Mouse (Mus musculus) gastrocnemius, postnatal 36 days (tissue): ENCODE data around the gene Twsg1. TPM values are rescaled to one million over a fixed set of nuclear protein-coding genes. Genes with fewer than 3 reads are reported as not detected.
"Not testable (repeated sequence)": the region's sequence is repeated elsewhere in the genome, so short reads cannot be mapped to it uniquely, and the experiment has no call there.

Source experiments
- DNase-seq, 2 experiments: peaks; one replicate each; pipeline ENCODE4 v3.0.0; 2022
- intact Hi-C: fragments of 180-260 bp; cut with DNase I; formaldehyde crosslinking; loops from one replicate; pipeline ENCODE4 v1.15.1; 2025
- long read RNA-seq, 2 experiments: library from polyadenylated mRNA; stranded (forward); transcript quantifications; one replicate each; pipeline ENCODE4 v2.0.0; 2021
- total RNA-seq, 2 experiments: library from RNA; stranded (reverse); gene quantifications; 2 replicates each; pipeline ENCODE4 v1.2.3; 2021

The Twsg1 gene
- 10 to 100 TPM; 21.8 to 23.6 TPM for total RNA-seq
- long read RNA-seq, experiment 1, full-length matches to known transcripts: 5 of 17 reads
- long read RNA-seq, experiment 1, partial matches to known transcripts: 0 of 17 reads
- long read RNA-seq, experiment 1, other reads (novel, unspliced or antisense): 12 of 17 reads
- long read RNA-seq, experiment 2, full-length matches to known transcripts: 6 of 19 reads
- long read RNA-seq, experiment 2, partial matches to known transcripts: 0 of 19 reads
- long read RNA-seq, experiment 2, other reads (novel, unspliced or antisense): 13 of 19 reads

DNA sequence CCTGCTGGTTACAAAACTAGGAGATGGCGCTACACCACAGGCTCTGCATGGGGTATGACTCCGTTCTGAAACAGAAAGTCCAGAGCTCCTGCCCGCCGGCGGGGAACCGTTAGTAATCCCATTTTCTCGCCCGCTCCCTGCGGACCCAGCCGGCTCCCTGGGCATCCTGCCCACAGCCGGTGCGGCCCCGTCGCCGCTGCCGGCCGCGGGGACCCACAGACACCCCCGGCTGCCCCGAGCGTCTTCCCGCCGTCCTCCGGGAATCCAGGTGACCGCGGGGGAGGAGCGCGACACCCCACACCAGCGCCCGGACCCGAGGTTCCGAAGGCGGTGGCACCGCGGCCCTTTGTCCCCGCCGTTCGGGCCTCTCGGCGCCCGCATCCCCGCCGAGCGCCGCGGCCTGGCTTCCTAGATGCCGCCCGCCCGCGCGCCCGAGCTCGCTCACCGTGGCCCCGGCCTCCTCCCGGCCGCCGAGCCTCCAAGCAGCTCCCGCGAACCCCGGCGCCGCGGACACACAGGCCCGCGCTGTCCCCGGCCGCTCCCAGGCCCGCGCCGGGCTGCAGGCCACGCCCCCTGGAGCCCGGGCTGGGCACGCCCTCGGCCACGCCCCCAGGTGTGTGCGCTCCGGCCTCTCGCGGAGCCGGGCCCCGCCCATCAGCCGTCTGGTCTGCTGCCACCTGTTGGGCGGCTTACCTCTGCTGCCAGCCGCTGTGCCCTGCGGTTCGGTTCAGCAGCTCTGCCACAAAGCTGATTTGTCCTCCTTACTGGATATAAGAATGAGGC is at the start of gene Twsg1:
TSS of gene Twsg1 (minus strand) at position 605 of the 783 bp plus-strand sequence.
- DNase-seq: peak; percentile 91 to 92
- intact Hi-C loops: loop anchor here (5.0 kb wide), 1 partner anchor 69 kb away; no protein-coding TSS in a partner anchor

GRCm38 (mm10) chr17:65988151-65988820 is 37.3 kb upstream of the Twsg1 start:
- DNase-seq: no peak
- intact Hi-C loops: loop anchor here (5.0 kb wide), 1 partner anchor 189 kb away; no protein-coding TSS in a partner anchor

GRCm38 (mm10) chr17:65976720-65977119 is 25.7 kb upstream of the Twsg1 start:
- DNase-seq, intact Hi-C loops: not testable (repeated sequence)

DNA sequence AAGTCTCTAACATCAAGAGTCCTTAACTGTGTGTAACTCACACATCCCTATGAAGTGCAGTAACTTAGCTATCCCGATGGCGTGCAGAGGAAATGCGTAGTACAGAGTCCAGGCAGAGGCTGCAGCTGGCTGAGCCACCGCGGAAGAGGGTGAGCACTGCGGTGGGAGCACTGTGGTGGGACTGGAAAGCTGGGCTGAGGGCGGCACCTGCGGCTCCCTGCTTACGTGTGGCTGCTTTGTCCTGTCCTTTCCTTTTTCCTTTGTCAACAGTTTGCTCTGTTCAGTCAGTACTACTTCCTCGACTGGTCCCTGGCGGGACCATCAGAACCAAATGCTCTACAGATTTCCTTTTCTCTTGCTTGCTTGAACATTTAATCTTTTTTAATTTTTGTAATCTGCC is 16.7 kb upstream of the Twsg1 start:
- DNase-seq: no peak
- intact Hi-C loops: no loop called here

GRCm38 (mm10) chr17:65962263-65962662 is 11.2 kb upstream of the Twsg1 start:
- DNase-seq: no peak
- intact Hi-C loops: no loop called here

DNA sequence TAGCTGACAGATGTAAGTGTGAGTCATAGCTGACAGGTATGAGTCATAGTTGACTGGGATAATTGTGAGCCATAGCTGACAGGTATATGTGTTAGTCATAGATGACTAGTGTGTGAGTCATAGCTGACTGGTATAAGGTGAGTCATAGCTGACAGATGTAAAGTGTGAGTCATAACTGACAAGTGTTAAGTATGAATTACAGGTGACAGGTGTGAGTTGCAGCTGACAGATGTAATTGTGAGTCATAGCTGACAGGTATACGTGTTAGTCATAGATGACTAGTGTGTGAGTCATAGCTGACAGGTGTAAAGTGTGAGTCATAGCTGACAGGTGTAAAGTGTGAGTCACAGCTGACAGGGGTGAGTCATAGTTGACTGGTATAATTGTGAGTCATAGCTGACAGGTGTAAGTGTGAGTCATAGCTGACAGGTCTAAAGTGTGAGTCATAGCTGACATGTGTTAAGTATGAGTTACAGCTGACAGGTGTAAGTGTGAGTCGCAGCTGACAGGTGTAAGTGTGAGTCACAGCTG is 10.6 kb upstream of the Twsg1 start:
- intact Hi-C loops: no loop called here

GRCm38 (mm10) chr17:65959011-65959410 is 8.0 kb upstream of the Twsg1 start:
- intact Hi-C loops: no loop called here
- DNase-seq: no peak

More for the DNA sequence above, 10.6 kb upstream of the Twsg1 start:
- DNase-seq: no peak

DNA sequence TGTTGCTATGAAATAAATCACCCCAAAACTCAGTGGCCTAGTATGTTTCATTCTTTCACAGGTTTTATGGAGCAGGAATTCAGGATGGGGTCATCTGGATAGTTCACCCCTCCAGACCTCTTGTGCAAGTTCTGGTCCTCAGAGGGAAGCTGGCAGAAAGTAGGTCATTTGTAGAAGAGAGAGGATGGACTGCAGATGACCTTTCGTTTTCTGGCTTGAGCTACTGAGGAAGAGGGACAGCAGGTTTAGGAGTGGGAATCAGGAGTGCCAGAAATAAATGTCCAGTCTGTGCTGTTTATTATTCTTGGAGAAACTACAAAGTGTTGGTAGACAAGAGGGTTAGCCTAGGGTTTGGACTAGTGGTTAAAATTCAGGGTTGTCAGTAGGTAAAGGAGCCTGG is 7.3 kb upstream of the Twsg1 start:
- intact Hi-C loops: no loop called here
- DNase-seq: no peak

DNA sequence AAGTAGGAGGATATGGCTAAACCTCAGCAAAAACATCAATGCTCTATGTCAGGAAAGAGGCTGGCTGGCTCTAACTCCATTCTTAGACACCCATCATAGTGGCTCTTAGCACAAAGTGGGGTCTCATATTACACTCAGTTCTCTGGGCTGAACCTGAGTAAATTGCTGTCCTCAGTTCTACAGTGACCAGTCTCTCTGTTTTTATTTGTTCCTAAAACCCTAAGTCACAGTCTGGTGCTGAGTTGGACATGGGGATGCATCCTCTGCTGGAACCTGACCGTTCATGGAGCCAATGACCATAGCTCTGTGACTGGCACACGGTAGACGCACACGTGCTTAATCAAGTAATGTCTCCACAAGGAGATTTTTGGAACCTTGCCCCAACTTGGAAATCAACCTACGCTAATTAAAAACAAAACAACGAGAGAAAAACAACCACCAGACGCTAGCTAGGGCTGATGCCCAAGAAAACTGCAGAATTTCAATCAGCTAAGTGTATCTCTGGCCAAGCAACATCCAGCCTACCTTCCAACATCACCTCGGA is 6.8 kb upstream of the Twsg1 start:
- intact Hi-C loops: no loop called here
- no peak for DNase-seq

GRCm38 (mm10) chr17:65956993-65957781 is 6.2 kb upstream of the Twsg1 start:
- intact Hi-C loops: no loop called here
- DNase-seq: peak in 1 of 2 experiments; percentile 26

GRCm38 (mm10) chr17:65956140-65956539 is 5.1 kb upstream of the Twsg1 start:
- no peak for DNase-seq
- intact Hi-C loops: no loop called here

DNA sequence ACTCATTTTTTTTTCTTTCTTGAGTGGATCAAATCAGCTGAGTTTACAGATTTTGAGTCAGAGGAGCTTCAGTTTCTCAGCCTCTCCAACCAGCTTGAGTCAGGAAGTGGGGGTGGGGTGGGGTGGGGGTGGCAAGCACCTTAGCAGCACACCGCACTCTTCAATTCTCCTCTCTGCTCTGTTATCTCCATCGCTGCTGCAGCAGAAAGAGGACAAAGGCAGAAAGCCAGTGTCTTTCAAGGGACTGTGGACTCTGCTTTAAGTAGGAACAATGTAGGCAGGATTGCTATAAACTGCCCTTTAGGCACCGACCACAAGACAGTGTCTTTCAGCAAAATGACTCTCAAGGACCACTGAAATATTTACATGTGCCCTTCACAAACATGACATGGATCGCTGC is 2.9 kb upstream of the Twsg1 start:
- no peak for DNase-seq
- intact Hi-C loops: loop anchor here (2.0 to 5.0 kb wide), 2 partner anchors 59 to 72 kb away; no protein-coding TSS in a partner anchor

DNA sequence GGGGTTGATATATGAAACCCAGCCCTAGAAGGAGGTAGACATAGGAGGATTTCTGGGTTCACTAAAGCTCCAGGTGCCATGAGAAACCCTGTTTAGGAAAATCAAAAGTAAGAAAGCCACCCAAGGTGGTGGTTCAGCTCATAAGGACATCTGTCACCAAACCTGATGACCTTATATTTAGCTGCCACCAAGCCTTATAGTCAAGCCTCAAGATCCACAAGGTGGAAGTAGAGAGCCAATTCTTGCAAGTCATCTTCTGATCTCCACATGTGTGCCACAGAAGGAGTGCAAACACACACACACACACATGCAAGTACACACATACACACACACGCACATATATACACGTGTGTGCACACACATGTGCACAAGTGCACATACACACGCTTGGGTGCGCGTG is 1.1 kb upstream of the Twsg1 start:
- no peak for DNase-seq
- intact Hi-C loops: loop anchor here (5.0 kb wide), 1 partner anchor 70 kb away; no protein-coding TSS in a partner anchor

DNA sequence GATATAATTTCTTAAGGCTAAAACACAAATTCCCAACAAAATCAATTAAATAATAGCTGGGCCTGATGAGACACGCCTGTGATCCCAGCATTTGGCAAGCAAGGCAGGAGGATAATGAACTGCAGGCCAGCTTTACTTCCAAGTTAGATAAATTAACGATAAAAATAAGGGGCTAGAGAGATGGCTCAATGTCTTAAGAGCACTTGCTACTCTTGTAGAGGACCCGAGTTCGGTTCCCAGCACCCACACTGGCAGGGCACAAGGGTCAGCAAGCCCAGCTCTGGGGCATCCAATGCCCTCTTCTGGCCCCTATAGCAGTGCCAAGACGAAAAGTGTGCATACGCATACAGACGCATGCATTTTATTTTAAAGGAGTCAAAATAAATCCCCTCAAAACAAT is 843 bp downstream of the Twsg1 start:
- intact Hi-C loops: loop anchor here (5.0 kb wide), 1 partner anchor 68 kb away; no protein-coding TSS in a partner anchor
- DNase-seq: no peak

GRCm38 (mm10) chr17:65947307-65947706 is 3.7 kb downstream of the Twsg1 start:
- DNase-seq: no peak
- intact Hi-C loops: no loop called here

DNA sequence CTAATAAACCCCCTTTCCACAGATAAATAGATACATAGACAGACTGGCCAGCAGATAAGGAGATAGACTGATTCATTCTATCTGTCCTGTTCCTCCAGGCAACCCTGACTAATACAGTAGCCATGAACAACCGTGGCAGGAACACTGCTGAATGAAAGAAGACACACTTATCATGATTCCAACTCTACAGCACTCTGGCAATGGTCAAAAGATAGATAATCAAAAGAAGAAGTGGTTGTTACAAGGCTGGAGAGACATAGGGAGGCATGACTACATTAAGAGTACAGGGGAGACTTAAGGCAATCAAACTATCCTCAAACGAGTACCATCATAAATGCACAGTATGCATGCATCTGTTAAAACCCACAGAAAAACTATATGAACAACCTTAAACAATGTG is 5.6 kb downstream of the Twsg1 start:
- intact Hi-C loops: no loop called here

GRCm38 (mm10) chr17:65942394-65942793 is 8.6 kb downstream of the Twsg1 start:
- intact Hi-C loops: no loop called here
- no peak for DNase-seq

More for the DNA sequence above, 5.6 kb downstream of the Twsg1 start:
- DNase-seq: no peak

DNA sequence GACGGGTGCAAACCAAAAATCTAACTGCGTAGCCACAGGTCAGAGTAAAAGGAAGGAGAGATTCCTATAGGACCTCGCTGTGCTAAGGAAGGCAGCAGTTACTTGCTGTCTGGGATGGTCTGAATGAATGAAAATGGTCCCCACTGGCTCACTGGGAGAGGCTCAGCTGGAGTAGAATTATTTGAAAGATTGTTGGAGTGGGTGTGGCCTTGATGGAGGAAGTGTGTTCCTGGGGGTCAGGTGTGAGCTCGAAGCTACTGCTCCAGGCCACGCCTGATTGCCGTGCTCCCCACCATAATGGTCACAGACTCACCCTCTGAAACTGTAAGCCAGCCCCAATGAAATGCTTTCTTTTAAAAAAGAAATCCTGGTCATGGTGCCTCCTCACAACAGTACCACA is 9.8 kb downstream of the Twsg1 start:
- DNase-seq: no peak

DNA sequence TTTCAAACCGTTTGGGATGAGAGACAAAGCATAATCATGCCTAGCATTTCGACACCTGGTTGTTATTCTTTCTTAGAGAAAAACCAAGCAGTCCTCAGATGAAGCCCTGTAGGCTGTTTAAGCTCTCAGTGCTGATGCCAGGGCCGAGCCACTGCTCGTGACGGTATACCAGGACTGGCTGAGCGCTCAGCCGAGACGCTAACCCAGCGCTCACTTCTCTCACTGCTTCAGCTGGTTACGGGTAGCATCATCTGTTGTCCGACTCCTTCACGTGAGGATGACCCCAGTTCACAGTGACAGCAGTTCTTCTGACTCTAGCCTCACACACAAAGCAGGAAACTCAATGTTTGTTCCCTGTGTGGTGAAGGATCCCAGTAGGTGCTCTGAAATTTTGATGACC is 10.8 kb downstream of the Twsg1 start:
- intact Hi-C loops: no loop called here
- no peak for DNase-seq

More for the DNA sequence above, 9.8 kb downstream of the Twsg1 start:
- intact Hi-C loops: no loop called here
